Mouse (Mus musculus): Measurements from ENCODE around the gene Ap1b1.

- TF ChIP-seq CTCF (IDR thresholded peaks at IDR 0.05; ENCODE audit: low read depth) (no peak), EP300 (IDR thresholded peaks at IDR 0.05; ENCODE audit: low read depth) (no peak)
These were observed 29.7 kb downstream of the Ap1b1 start for GRCm38 (mm10) chr11:5016286-5016685.
